In the genomic region with DNA sequence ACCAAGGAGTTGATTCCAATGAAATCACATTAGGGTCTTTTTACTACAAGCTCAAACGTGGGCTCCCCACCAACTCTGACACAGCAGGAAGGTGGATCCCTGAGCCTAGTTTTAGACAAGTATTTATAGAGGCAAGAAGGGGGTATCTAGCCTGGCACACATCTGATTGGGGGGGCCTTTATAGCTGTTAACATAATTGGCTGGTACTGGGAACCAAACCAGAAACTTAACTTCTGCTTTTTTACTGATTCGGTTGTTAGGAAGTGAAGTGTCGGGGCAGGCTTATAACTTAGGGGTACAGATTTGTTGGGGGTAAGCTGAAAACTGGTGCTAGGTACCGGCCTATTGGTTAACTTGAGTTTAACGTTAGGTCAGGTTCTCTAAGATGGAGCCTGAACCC, we compare ENCODE assay signal across 27 mouse cellular contexts. TPM values are rescaled to one million over a fixed set of nuclear protein-coding genes. Genes with fewer than 3 reads are reported as not detected.
"Had no signal": no experiment of that assay in that cellular context is flagged by ENCODE, and none has a peak within 500 bp of the region (broad histone marks: within the 10 kb centered on the region; RNA-seq: fewer than 3 reads in every experiment).

No protein-coding gene starts in this region.

- H3K4me1 ChIP-seq: heart, embryonic 13.5 days; heart, embryonic 15.5 days; hindbrain, embryonic 13.5 days; hindbrain, embryonic 15.5 days; kidney, embryonic 15.5 days; limb, embryonic 10.5 days; limb, embryonic 12.5 days had no signal

- H3K9me3 ChIP-seq: heart, embryonic 13.5 days; heart, embryonic 15.5 days; hindbrain, embryonic 13.5 days; hindbrain, embryonic 15.5 days; kidney, embryonic 15.5 days; limb, embryonic 10.5 days; limb, embryonic 12.5 days; liver, embryonic 13.5 days; liver, embryonic 15.5 days had no signal

- H3K27me3 ChIP-seq: heart, embryonic 15.5 days; hindbrain, embryonic 15.5 days; liver, embryonic 13.5 days; liver, embryonic 15.5 days had no signal

- H3K36me3 ChIP-seq: heart, embryonic 13.5 days; heart, embryonic 15.5 days; hindbrain, embryonic 13.5 days; hindbrain, embryonic 15.5 days; kidney, embryonic 15.5 days; limb, embryonic 10.5 days; limb, embryonic 12.5 days; liver, embryonic 13.5 days; liver, embryonic 15.5 days had no signal

- H3K4me3 ChIP-seq: heart, adult 2 months; heart, embryonic 13.5 days; heart, embryonic 15.5 days; hindbrain, embryonic 13.5 days; hindbrain, embryonic 15.5 days; kidney, embryonic 15.5 days; left cerebral cortex, adult 2 months; limb, embryonic 10.5 days; limb, embryonic 12.5 days; liver, embryonic 13.5 days; liver, embryonic 15.5 days had no signal

- H3K27ac ChIP-seq: heart, adult 2 months; heart, embryonic 13.5 days; heart, embryonic 15.5 days; hindbrain, embryonic 13.5 days; hindbrain, embryonic 15.5 days; hindbrain, postnatal 0 days; kidney, embryonic 15.5 days; kidney, postnatal 0 days; left cerebral cortex, adult 2 months; limb, embryonic 10.5 days; limb, embryonic 12.5 days; liver, embryonic 13.5 days; liver, embryonic 15.5 days had no signal

- H3K9ac ChIP-seq: heart, embryonic 13.5 days; heart, embryonic 15.5 days; hindbrain, embryonic 13.5 days; hindbrain, embryonic 15.5 days; kidney, embryonic 15.5 days; limb, embryonic 12.5 days; liver, embryonic 13.5 days; liver, embryonic 15.5 days had no signal

- DNase-seq: gastrocnemius, postnatal 10 days; gastrocnemius, postnatal 25 days; heart, adult 11 months; heart, adult 2 months; heart, postnatal 14 days; heart, postnatal 36 days; kidney, adult 11 months; kidney, adult 2 months; kidney, adult 9 months; kidney, postnatal 14 days; kidney, postnatal 36 days; layer of hippocampus, adult 9-11 months; liver; liver, embryonic 13.5 days had no signal

- ATAC-seq: hindbrain, postnatal 0 days; intestine, embryonic 16.5 days had no signal

RNA-seq across cellular contexts. Expression of a gene that starts 8.0 kb away (rescaled TPM):
- total RNA-seq: layer of hippocampus, postnatal 14 days had no signal
